Mouse (Mus musculus) cerebellum, adult 2 months (tissue): ENCODE measurements around the gene Zg16. TPM values are rescaled to one million over a fixed set of nuclear protein-coding genes. Genes with fewer than 3 reads are reported as not detected.

Source experiments
- DNase-seq, 2 experiments: peaks; one replicate each; pipeline ENCODE4 v3.0.0; 2021
- H3K27ac ChIP-seq: fragments of 200-500 bp; 2 replicates; pipeline ENCODE4 v1.5.1; 2012; ENCODE audit warnings: low read length, control low read depth, inconsistent platforms; ENCODE audit not compliant: insufficient read depth
- H3K27me3 ChIP-seq: fragments of 200-500 bp; 2 replicates; pipeline ENCODE4 v1.6.1; 2012; ENCODE audit warnings: inconsistent platforms, mild to moderate bottlenecking, low read length, moderate library complexity; ENCODE audit not compliant: control insufficient read depth, insufficient read depth
- H3K4me1 ChIP-seq: fragments of 200-500 bp; 2 replicates; pipeline ENCODE4 v1.6.1; 2011; ENCODE audit warnings: low read length; ENCODE audit not compliant: control insufficient read depth, insufficient read depth
- H3K4me3 ChIP-seq: fragments of 200-500 bp; replicated peaks from 2 replicates; pipeline ENCODE3; 2011; ENCODE audit warnings: mild to moderate bottlenecking, low read depth, low read length, control low read depth; ENCODE audit not compliant: insufficient read depth
- CTCF ChIP-seq: fragments of 200-500 bp; IDR thresholded peaks from 2 replicates; pipeline ENCODE4 v1.5.1; 2011; ENCODE audit warnings: low read depth, mild to moderate bottlenecking, control low read depth, low read length, moderate library complexity, borderline replicate concordance; ENCODE audit not compliant: insufficient read depth
- POLR2A ChIP-seq: fragments of 200-500 bp; IDR thresholded peaks from 2 replicates; pipeline ENCODE4 v1.6.1; 2011; ENCODE audit warnings: low read length, control low read depth, borderline replicate concordance; ENCODE audit not compliant: insufficient read depth
- WGBS: fragments of 180-500 bp; shearing (Covaris S2); methylation state at CpG from one replicate; pipeline ENCODE4 v1.1.7; 2018; 5-methylcytosine and 5-hydroxymethylcytosine counted together
- polyA plus RNA-seq: library from polyadenylated mRNA; depleted of rRNA; stranded (reverse); fragments of >200 nt; gene quantifications from 2 replicates; pipeline ENCODE4 v1.2.3, GENCODE M21; 2012; rRNA removed

The Zg16 gene
- polyA plus RNA-seq, 1 experiment = 0.34 TPM

DNA sequence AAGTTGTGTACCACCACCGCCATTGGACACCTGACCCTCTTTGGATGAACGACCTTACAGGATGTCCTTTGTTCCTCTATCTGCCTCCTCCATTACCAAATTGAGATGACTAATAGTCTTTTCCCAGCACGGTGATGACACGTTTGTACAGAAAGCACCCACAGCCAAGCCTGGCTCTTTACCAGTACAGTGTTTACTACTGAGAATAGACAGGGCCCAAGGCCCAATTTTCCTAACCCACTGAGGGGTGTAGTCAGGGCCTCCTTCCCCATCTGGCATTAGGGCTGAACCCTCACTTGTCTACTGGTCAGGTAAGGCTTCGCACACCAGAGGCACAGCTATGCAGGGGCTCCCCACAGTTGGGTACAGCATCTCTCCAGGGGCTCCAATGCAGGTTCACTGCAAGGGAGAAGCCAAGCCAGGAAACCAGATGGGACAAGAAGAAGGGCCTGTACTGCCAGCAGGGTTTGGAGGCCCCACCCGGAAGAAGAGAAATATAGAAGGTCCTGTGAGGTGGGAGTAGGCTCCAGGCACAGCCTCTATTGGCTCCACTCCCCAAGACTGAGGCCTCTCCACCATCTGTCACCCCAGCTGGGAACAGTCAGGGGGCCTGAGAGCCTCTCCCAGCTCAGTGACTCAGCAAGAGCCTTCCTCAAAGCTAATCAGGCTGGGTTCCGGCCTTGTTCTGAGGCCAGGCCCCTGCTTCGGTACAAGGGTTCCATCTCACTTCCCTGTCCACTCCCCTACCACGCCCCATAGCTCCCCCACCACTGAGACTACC is 78.7 kb downstream of the Zg16 start:
- no peak overlapping the region for H3K4me3 ChIP-seq
- TF ChIP-seq POLR2A (0 out of 2 replicates have a peak, but pooled peaks have one; percentile 28), CTCF (no peak)
- no peaks in the 10 kb centered on the region for H3K27me3 ChIP-seq
- peaks cover 50% of the 10 kb centered on the region for H3K4me1 ChIP-seq
- H3K27ac ChIP-seq = peak overlapping the region; percentile 98
- WGBS = 10% methylated on average over 9 of the region's 9 CpGs
- peak; percentile 98 to 100 for DNase-seq

- Histone ChIP-seq H3K4me1 (peaks cover 44% of the 10 kb centered on the region), H3K27ac (peak overlapping the region; percentile 97), H3K27me3 (no peaks in the 10 kb centered on the region), H3K4me3 (no peak overlapping the region)
- DNase-seq = peak; percentile 45 to 50
- 65% methylated on average over 6 of the region's 6 CpGs for WGBS
- TF ChIP-seq CTCF (no peak), POLR2A (no peak)
These were observed 79.7 kb downstream of the Zg16 start for GRCm38 (mm10) chr7:127007313-127008024.

GRCm38 (mm10) chr7:127004122-127004875 is 82.8 kb downstream of the Zg16 start:
- Histone ChIP-seq H3K4me1 (peaks cover 25% of the 10 kb centered on the region), H3K4me3 (no peak overlapping the region), H3K27ac (no peak overlapping the region), H3K27me3 (no peaks in the 10 kb centered on the region)
- WGBS = 57% methylated on average over 4 of the region's 4 CpGs
- DNase-seq = no peak
- TF ChIP-seq CTCF (no peak), POLR2A (no peak)

DNA sequence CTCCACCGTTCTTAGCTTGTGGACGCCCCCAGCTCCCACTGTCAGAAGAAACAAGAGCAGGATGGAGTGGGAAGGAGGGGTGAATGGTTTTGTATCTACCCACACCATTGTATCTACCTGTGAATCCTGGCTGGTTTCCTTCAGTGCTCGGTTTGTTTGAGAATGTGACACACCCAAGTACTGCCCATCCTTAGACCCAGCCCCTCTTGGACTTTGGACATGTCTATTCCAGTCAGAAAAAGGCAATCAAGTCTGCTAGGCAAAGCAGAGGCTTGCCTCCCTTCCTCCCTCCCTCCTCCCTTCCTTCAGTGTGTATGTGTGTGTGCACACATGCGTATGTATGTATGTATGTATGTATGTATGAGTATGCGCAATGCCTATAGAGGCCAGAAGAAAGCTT is 83.5 kb downstream of the Zg16 start:
- no peak for DNase-seq
- Histone ChIP-seq H3K27me3 (no peaks in the 10 kb centered on the region), H3K27ac (no peak overlapping the region; the same call in 1 of the 2 replicates), H3K4me3 (no peak overlapping the region), H3K4me1 (peaks cover 19% of the 10 kb centered on the region)
- WGBS = 96% methylated on average over 5 of the region's 5 CpGs
- TF ChIP-seq CTCF (no peak), POLR2A (no peak)

Other genes with a start within 250 kb of the Zg16 start
- 9.7 and 12.1 TPM in 2 replicates for gene Doc2a, start 239.9 kb downstream of the Zg16 start, polyA plus RNA-seq
- 60.9 and 63.1 TPM in 2 replicates for gene Hirip3, start 225.4 kb downstream of the Zg16 start, polyA plus RNA-seq
- gene Ino80e, start 225.0 kb downstream of the Zg16 start, polyA plus RNA-seq = 67.3 and 67.6 TPM in 2 replicates
- gene Taok2, start 202.6 kb downstream of the Zg16 start, polyA plus RNA-seq = 107 and 108 TPM in 2 replicates
- 29.8 and 37.5 TPM in 2 replicates for gene Tmem219, start 164.4 kb downstream of the Zg16 start, polyA plus RNA-seq
- 130 and 140 TPM in 2 replicates for gene Kctd13, start 158.4 kb downstream of the Zg16 start, polyA plus RNA-seq
- gene Asphd1, start 137.7 kb downstream of the Zg16 start, polyA plus RNA-seq = 41.8 and 42.4 TPM in 2 replicates
- gene Sez6l2, start 136.8 kb downstream of the Zg16 start, polyA plus RNA-seq = 359 and 364 TPM in 2 replicates
- 255 and 281 TPM in 2 replicates for gene Cdipt, start 111.4 kb downstream of the Zg16 start, polyA plus RNA-seq
- 0.92 and 1.1 TPM in 2 replicates for gene Cdiptos, start 111.2 kb downstream of the Zg16 start, polyA plus RNA-seq
- 19.9 and 21.0 TPM in 2 replicates for gene Mvp, start 72.7 kb downstream of the Zg16 start, polyA plus RNA-seq
- 2.8 and 5.2 TPM in 2 replicates for gene Pagr1b, start 70.8 kb downstream of the Zg16 start, polyA plus RNA-seq
- 91.6 and 105 TPM in 2 replicates for gene Pagr1a, start 70.0 kb downstream of the Zg16 start, polyA plus RNA-seq
- 362 and 365 TPM in 2 replicates for gene Gm42742, start 66.2 kb downstream of the Zg16 start, polyA plus RNA-seq
- gene Prrt2, start 66.1 kb downstream of the Zg16 start, polyA plus RNA-seq = 600 and 672 TPM in 2 replicates
- gene Maz, start 60.3 kb downstream of the Zg16 start, polyA plus RNA-seq = 198 and 213 TPM in 2 replicates
- 7.7 and 9.1 TPM in 2 replicates for gene Kif22, start 44.9 kb downstream of the Zg16 start, polyA plus RNA-seq
- 1.4 and 2.1 TPM in 2 replicates for gene AI467606, start 4.0 kb upstream of the Zg16 start, polyA plus RNA-seq
- gene Qprt, start 34.9 kb upstream of the Zg16 start, polyA plus RNA-seq = 2.1 and 2.2 TPM in 2 replicates
- 0.16 and 0.18 TPM in 2 replicates for gene Spn, start 50.5 kb upstream of the Zg16 start, polyA plus RNA-seq
- 101 and 103 TPM in 2 replicates for gene Cd2bp2, start 108.7 kb upstream of the Zg16 start, polyA plus RNA-seq
- 72.4 and 83.9 TPM in 2 replicates for gene Tbc1d10b, start 121.1 kb upstream of the Zg16 start, polyA plus RNA-seq
- gene Mylpf, start 121.6 kb upstream of the Zg16 start, polyA plus RNA-seq = 1.6 and 3.0 TPM in 2 replicates
- gene Zfp553, start 145.7 kb upstream of the Zg16 start, polyA plus RNA-seq = 16.6 and 17.6 TPM in 2 replicates
- gene Sept1, start 145.8 kb upstream of the Zg16 start, polyA plus RNA-seq = 11.3 and 12.5 TPM in 2 replicates
- 88.7 and 95.4 TPM in 2 replicates for gene Zfp771, start 156.9 kb upstream of the Zg16 start, polyA plus RNA-seq
- 23.8 and 25.6 TPM in 2 replicates for gene Dctpp1, start 173.4 kb upstream of the Zg16 start, polyA plus RNA-seq
- gene Sephs2, start 186.7 kb upstream of the Zg16 start, polyA plus RNA-seq = 31.1 and 31.7 TPM in 2 replicates
- 0.87 and 1.4 TPM in 2 replicates for gene Itgal, start 208.9 kb upstream of the Zg16 start, polyA plus RNA-seq